Mouse (Mus musculus) E14TG2a.4 (cell line): Measurements from ENCODE around the gene Vwf.

Source experiments
- H3K27me3 ChIP-seq: 2 replicates; pipeline ENCODE4 v1.6.1; 2014; ENCODE audit warnings: low read length, control low read depth; ENCODE audit not compliant: insufficient read depth
- H3K36me3 ChIP-seq: 2 replicates; pipeline ENCODE4 v1.6.1; 2014; ENCODE audit warnings: low read length, control low read depth; ENCODE audit not compliant: insufficient read depth
- H3K4me1 ChIP-seq: replicated peaks from 2 replicates; pipeline ENCODE4 v1.6.1; 2014; ENCODE audit warnings: low read depth, low read length, control low read depth
- H3K4me3 ChIP-seq: replicated peaks from 2 replicates; pipeline ENCODE4 v1.5.1; 2014; ENCODE audit warnings: mild to moderate bottlenecking, low read length
- H3K9me3 ChIP-seq: 2 replicates; pipeline ENCODE4 v1.6.1; 2014; ENCODE audit warnings: low read length, control low read depth
- CTCF ChIP-seq: conservative IDR thresholded peaks from 2 replicates; pipeline ENCODE4 v1.5.1; 2014; ENCODE audit warnings: low read length
- NANOG ChIP-seq: IDR thresholded peaks from 2 replicates; pipeline ENCODE4 v1.6.1; 2014; ENCODE audit warnings: borderline replicate concordance, low read length, mixed read lengths
- POU5F1 ChIP-seq: IDR thresholded peaks from 2 replicates; pipeline ENCODE4 v1.6.1; 2014; ENCODE audit warnings: low read length, borderline replicate concordance

Gene Vwf

GRCm38 (mm10) chr6:125512950-125513596 is 33.5 kb upstream of the Vwf start:
- Histone ChIP-seq H3K4me1 (peaks cover 51% of the 10 kb centered on the region), H3K9me3 (no peaks in the 10 kb centered on the region), H3K4me3 (no peak overlapping the region), H3K36me3 (no peaks in the 10 kb centered on the region), H3K27me3 (0 out of 2 replicates have a peak, but pooled peaks cover 11% of the 10 kb centered on the region)
- TF ChIP-seq NANOG, result no peak
- no peak for TF ChIP-seq CTCF
- no peak for TF ChIP-seq POU5F1

- no peak overlapping the region for H3K4me3 ChIP-seq
- peaks cover 53% of the 10 kb centered on the region for H3K4me1 ChIP-seq
- TF ChIP-seq POU5F1 (no peak), CTCF (no peak), NANOG (no peak)
- no peaks in the 10 kb centered on the region for H3K36me3 ChIP-seq
- H3K27me3 ChIP-seq, result 0 out of 2 replicates have a peak, but pooled peaks cover 11% of the 10 kb centered on the region
- no peaks in the 10 kb centered on the region for H3K9me3 ChIP-seq
Observed at GRCm38 (mm10) chr6:125515503-125516315, 30.9 kb upstream of the Vwf start.

GRCm38 (mm10) chr6:125521558-125522193 is 24.9 kb upstream of the Vwf start:
- Histone ChIP-seq H3K4me1 (peaks cover 45% of the 10 kb centered on the region), H3K4me3 (no peak overlapping the region), H3K27me3 (peaks cover 4% of the 10 kb centered on the region; the same call in 1 of the 2 replicates), H3K36me3 (no peaks in the 10 kb centered on the region), H3K9me3 (no peaks in the 10 kb centered on the region)
- no peak for TF ChIP-seq NANOG
- TF ChIP-seq POU5F1, result no peak
- no peak for TF ChIP-seq CTCF

- Histone ChIP-seq H3K27me3 (peaks cover 4% of the 10 kb centered on the region; the same call in 1 of the 2 replicates), H3K36me3 (no peaks in the 10 kb centered on the region), H3K4me3 (no peak overlapping the region), H3K4me1 (peaks cover 45% of the 10 kb centered on the region), H3K9me3 (no peaks in the 10 kb centered on the region)
- no peak for TF ChIP-seq CTCF
- no peak for TF ChIP-seq POU5F1
- TF ChIP-seq NANOG, result no peak
Observed at GRCm38 (mm10) chr6:125524027-125524426, 22.5 kb upstream of the Vwf start.

- no peak overlapping the region for H3K4me3 ChIP-seq
- TF ChIP-seq NANOG (no peak), CTCF (no peak), POU5F1 (no peak)
- peaks cover 54% of the 10 kb centered on the region for H3K4me1 ChIP-seq
- H3K36me3 ChIP-seq, result no peaks in the 10 kb centered on the region
- peaks cover 4% of the 10 kb centered on the region; the same call in 1 of the 2 replicates for H3K27me3 ChIP-seq
- H3K9me3 ChIP-seq, result no peaks in the 10 kb centered on the region
Observed at GRCm38 (mm10) chr6:125526066-125526465, 20.5 kb upstream of the Vwf start.

- TF ChIP-seq CTCF (no peak), POU5F1 (no peak), NANOG (no peak)
Observed at GRCm38 (mm10) chr6:125528614-125529200, 17.9 kb upstream of the Vwf start.

GRCm38 (mm10) chr6:125529479-125529878 is 17.1 kb upstream of the Vwf start:
- Histone ChIP-seq H3K27me3 (peaks cover 3% of the 10 kb centered on the region; the same call in 1 of the 2 replicates), H3K4me3 (no peak overlapping the region), H3K36me3 (no peaks in the 10 kb centered on the region), H3K4me1 (peaks cover 44% of the 10 kb centered on the region), H3K9me3 (no peaks in the 10 kb centered on the region)
- TF ChIP-seq CTCF, result no peak
- no peak for TF ChIP-seq POU5F1
- TF ChIP-seq NANOG, result no peak

More at GRCm38 (mm10) chr6:125528614-125529200, 17.9 kb upstream of the Vwf start:
- Histone ChIP-seq H3K36me3 (no peaks in the 10 kb centered on the region), H3K9me3 (no peaks in the 10 kb centered on the region), H3K4me3 (0 out of 2 replicates have a peak overlapping the region, but pooled peaks have one; percentile 4), H3K27me3 (peaks cover 4% of the 10 kb centered on the region; the same call in 1 of the 2 replicates), H3K4me1 (peaks cover 44% of the 10 kb centered on the region)

GRCm38 (mm10) chr6:125533104-125533650 is 13.4 kb upstream of the Vwf start:
- no peaks in the 10 kb centered on the region for H3K36me3 ChIP-seq
- H3K9me3 ChIP-seq, result no peaks in the 10 kb centered on the region
- no peaks in the 10 kb centered on the region; the same call in 1 of the 2 replicates for H3K27me3 ChIP-seq
- TF ChIP-seq CTCF (no peak), NANOG (no peak), POU5F1 (no peak)
- peaks cover 15% of the 10 kb centered on the region for H3K4me1 ChIP-seq
- H3K4me3 ChIP-seq, result no peak overlapping the region
